Mouse (Mus musculus): ENCODE data around the gene Themis.
A peak's percentile ranks its signal among the peaks of the same experiment; 100 is the strongest.

Themis gene

GRCm38 (mm10) chr10:28805160-28805559 is 137.0 kb downstream of the Themis start:
- DNase-seq (ENCODE audit: low spot score), result no peak

GRCm38 (mm10) chr10:28811928-28812570 is 143.9 kb downstream of the Themis start:
- no peak for DNase-seq (ENCODE audit: low spot score)

GRCm38 (mm10) chr10:28812571-28812936 is 144.4 kb downstream of the Themis start:
- no peak for DNase-seq (ENCODE audit: low spot score)

GRCm38 (mm10) chr10:28816160-28816559 is 148.0 kb downstream of the Themis start:
- no peak for DNase-seq (ENCODE audit: low spot score)

- no peak for DNase-seq (ENCODE audit: low spot score)
These were observed 154.2 kb downstream of the Themis start for GRCm38 (mm10) chr10:28822320-28822719.

- DNase-seq (ENCODE audit: low spot score), result no peak
These were observed 174.4 kb downstream of the Themis start for GRCm38 (mm10) chr10:28842605-28843004.

GRCm38 (mm10) chr10:28843755-28844717 is 175.9 kb downstream of the Themis start:
- DNase-seq (ENCODE audit: low spot score), result peak; percentile 86

- no peak for DNase-seq (ENCODE audit: low spot score)
These were observed 188.0 kb downstream of the Themis start for GRCm38 (mm10) chr10:28856154-28856553.

GRCm38 (mm10) chr10:28870580-28871354 is 202.6 kb downstream of the Themis start:
- no peak for DNase-seq (ENCODE audit: low spot score)

GRCm38 (mm10) chr10:28874605-28875004 is 206.4 kb downstream of the Themis start:
- no peak for DNase-seq (ENCODE audit: low spot score)

- no peak for DNase-seq (ENCODE audit: low spot score)
These were observed 219.5 kb downstream of the Themis start for GRCm38 (mm10) chr10:28887643-28888042.

GRCm38 (mm10) chr10:28890886-28891285 is 222.7 kb downstream of the Themis start:
- no peak for DNase-seq (ENCODE audit: low spot score)

- DNase-seq (ENCODE audit: low spot score), result peak; percentile 18
These were observed 230.2 kb downstream of the Themis start for GRCm38 (mm10) chr10:28898351-28898750.

Measured in retina, embryonic 14.5 days (tissue).